Mouse (Mus musculus) liver (tissue): ENCODE measurements at regions not wholly inside any gene's neighbourhood (a gene's known extent, or its start where the extent isn't known, plus 50 kb on each side); places are given as distances from the start of the nearest gene placed in this dataset.
A peak's percentile ranks its signal among the peaks of the same experiment; 100 is the strongest.

Experiments used
- DNase-seq: peaks from one replicate; pipeline ENCODE4 v3.0.0-alpha.2; 2020; ENCODE audit warnings: mixed read lengths

DNA sequence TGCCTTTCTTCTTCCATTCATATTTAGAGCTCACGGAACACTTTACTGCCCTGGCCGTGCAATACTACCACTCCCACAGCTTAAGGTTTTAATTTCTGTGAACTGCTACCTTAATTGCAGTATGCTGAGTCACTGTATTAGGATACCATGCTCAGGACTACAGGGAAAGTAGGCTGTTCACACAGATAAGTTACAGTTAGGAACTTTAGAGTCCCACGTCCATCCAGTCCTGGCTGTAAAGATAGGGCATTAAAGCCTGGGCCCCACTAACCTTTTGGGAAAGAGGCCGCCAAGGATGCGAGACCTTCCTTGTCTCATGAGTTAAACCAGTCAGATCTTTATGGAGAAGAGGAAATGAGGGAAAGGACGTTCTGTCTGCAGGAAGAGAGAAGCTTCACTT lies 574.6 kb downstream of the Stpg2 start:
- no peak for DNase-seq

DNA sequence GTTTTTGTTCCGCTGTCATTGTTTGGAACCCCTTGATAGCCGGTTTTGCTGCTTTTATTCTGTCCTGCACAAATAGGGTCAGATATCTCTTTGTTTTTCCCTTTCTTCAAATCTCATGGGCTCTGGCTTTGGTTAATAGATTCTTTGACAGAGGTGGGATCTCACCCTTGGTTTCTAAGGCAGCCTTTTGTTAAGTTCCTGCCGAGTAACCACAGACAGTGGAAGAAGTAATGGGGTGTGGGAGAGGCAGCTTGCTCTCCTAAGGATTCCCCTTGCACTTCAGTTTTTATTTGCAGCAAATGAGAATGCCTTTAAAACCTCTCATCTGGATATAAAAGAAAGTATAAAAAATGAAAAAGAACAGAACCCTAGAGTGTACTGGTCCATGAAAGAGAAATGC lies 577.9 kb downstream of the Stpg2 start:
- DNase-seq = no peak

GRCm38 (mm10) chr3:139786510-139786909 lies 581.0 kb downstream of the Stpg2 start:
- DNase-seq = no peak

DNA sequence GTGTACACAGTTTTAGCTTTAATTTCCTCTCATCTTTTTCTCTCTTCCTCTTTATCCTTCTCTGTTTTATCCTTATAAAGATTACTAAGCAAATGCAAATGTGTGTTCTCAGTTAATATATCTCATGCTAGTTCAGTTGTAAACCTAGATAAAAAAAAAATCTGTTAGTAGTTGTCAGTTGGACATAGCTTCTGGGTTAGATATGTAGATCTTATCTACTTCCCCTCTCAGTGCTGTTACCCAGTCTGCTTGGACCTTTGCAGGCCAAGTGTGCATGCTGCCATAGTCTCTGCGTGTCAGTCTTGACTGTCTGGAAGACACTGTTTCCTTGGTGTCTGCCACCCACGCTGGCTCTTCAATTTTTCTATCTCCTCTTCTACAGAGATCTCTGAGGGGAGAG lies 583.4 kb downstream of the Stpg2 start:
- DNase-seq = no peak

- DNase-seq = no peak
These were observed 591.2 kb downstream of the Stpg2 start for GRCm38 (mm10) chr3:139796685-139797084.

GRCm38 (mm10) chr3:139799059-139799458 lies 593.6 kb downstream of the Stpg2 start:
- no peak for DNase-seq

- DNase-seq = no peak
These were observed 597.5 kb downstream of the Stpg2 start for GRCm38 (mm10) chr3:139802716-139803710.

DNA sequence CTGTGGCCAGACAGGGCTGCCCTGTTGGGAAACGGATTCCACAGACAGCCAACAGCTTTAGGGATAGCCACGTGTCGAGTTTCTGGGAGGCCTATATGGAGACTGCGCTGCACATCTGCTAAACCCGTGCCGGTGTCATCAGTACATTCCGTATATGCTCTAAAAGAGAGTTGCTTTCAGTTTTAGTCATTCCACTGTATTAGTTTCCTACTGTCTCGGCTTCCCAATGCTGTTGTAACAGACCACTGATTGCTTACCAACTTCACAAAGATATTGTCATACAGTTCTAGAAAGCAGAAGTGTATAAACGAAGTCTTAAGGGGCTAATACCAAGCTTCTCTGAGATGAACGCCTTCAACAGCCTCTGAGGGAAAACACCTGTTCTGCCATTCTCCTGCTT lies 622.5 kb downstream of the Stpg2 start:
- DNase-seq = no peak

GRCm38 (mm10) chr3:139828581-139828980 lies 623.1 kb downstream of the Stpg2 start:
- DNase-seq = no peak

- no peak for DNase-seq
These were observed 627.1 kb downstream of the Stpg2 start for GRCm38 (mm10) chr3:139832599-139832998.

- DNase-seq = no peak
These were observed 636.5 kb downstream of the Stpg2 start for GRCm38 (mm10) chr3:139842015-139842414.

DNA sequence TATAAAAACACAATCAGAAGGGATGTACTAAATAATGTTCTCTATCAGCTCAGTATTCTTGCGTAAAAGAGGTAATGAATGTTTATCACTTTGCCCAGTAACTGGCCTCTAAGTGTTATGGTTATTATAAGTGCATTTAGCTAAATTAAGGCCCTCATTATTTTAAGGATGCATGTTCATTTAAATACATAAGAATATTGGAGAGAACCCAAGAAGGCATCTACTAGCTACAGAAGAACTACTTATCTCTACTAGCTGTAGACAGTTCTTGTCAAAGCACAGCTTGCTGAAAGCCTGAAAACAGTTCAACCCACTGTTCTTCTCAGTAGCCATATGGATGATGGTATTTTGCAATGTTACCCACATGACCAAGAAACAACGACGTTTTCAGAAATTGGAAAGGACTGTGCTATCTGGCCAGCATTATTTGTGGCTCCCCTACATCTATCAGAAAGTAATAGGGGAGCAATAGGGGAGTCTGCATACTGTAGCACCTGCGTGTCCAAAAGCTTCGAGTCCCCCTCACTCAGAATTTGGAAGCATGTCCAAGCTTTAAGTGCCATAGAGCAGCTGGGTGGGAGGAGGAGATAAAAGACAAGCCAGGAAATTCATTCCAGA lies 637.6 kb downstream of the Stpg2 start:
- DNase-seq = no peak

DNA sequence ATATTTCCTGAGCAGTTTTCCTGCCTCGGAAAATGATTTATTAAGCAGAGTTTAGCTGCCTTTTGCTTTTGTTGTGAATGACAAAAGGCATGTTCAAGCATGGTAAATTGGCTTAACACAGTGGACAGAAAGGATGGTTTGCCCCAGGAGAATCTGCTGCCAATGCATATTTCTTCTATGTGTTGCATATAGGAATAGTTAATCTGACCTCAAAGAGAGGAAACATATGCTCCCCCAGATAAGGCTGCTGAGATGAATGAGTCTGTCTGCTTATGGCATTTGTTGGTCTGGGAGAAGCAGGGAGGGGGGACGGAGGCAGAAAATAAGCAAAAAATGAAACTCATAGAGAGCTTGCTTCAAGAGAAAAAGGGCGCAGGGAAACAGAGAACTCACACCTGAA lies 638.9 kb downstream of the Stpg2 start:
- DNase-seq = no peak

- DNase-seq = no peak
These were observed 642.3 kb downstream of the Stpg2 start for GRCm38 (mm10) chr3:139847826-139848225.

DNA sequence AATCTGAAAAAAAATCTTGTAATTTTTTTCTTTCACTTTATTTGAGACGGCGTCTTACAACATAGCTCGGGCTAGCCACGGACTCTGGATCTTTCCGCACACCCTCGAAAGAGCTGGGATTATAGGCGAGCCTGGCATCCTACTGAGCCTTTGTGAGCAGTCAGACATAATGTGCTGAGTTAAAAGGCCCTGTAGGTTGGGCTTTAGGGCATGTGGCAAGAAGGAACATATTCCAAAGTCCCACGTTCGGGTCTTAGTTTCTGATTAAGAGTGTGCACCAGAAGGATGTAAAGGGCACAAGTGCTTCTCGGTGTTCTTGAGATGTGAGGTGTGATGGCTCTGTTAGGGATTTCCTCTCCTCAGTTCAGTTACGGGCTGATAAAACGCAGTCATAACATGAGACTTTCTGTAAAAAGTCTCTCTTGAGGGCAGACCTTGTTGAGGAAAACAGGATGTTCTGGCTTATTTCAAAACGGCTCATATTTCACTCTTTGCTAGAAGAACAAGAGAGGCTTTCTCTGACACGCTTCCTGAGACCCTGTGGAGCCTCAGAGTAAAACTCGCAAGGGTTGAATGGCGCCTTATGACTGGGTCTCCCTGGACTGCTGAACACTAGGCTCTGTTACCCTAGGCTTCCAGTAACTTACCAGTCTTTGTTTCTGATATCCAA lies 654.6 kb downstream of the Stpg2 start:
- peak; percentile 4 for DNase-seq

DNA sequence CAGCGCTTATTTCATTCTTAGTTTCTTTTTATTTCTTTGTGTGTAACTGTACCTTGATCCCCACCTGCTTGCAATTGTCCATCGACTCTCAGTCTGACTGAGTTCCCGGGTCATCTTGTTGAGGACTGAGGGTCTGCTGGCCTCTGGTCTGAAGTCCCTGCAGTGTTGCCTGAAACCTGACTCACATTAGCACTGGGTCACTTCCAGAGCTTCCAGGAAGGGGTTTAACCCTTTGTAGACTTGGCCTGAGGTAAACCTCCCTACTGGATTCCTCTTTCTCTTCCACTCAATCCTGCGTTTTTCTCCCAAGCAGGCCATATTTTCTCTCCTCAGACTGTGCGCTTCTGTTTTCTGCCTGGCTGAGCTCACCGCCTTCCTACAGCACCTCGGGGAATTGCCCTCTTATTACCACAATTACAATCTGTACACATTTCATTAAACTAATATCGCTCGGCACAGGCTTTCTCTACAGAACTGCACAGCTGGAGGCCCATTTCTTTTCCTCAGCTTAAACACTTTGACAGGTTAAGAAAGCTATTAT lies 655.4 kb downstream of the Stpg2 start:
- DNase-seq = no peak

DNA sequence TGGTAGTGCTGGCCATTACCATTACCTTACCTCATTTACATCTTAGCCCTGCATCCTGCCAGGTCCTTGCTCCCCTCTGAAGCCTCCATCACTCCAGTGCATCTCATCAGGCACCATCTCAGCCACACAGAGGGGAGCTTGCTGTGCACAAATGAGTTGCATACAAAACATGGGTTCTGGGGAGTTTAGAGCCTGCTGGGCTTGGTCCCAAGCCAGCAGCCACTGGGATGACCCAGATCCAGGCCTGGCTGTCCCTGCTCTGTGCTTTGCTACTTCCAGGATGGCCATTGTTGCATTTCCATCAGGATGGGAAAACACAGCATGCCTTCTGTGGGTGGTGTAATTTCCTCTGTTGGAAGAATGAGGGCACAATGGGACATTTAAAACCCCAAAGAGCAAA lies 660.8 kb downstream of the Stpg2 start:
- DNase-seq = no peak

DNA sequence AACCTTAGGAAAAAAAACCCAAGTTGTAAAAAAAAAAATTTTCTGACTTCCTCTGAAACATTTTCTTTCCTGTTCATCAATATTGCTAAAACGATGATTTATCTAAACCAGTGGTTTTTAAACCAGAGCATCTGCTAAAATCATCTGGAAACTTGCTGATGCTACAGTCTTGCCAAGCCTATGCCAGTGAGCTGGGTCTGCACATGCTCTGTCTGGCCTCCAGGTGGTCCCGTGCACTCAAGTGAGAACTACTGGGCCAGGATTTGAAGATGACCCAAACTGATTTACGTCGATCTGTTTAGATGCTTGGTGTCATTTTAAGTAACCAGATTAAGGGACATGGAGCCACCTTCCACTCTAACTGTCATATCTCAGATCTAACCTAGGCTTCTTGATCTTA lies 661.5 kb downstream of the Stpg2 start:
- DNase-seq = no peak

GRCm38 (mm10) chr3:139867499-139867898 lies 662.0 kb downstream of the Stpg2 start:
- DNase-seq = no peak

- DNase-seq = no peak
These were observed 664.3 kb downstream of the Stpg2 start for GRCm38 (mm10) chr3:139869779-139870178.

- DNase-seq = no peak
These were observed 680.7 kb downstream of the Stpg2 start for GRCm38 (mm10) chr3:139885942-139886860.

GRCm38 (mm10) chr3:139887265-139887664 lies 681.8 kb downstream of the Stpg2 start:
- DNase-seq = no peak
